Mouse (Mus musculus): Measurements from ENCODE around the gene Nemp2. TPM values are rescaled to one million over a fixed set of nuclear protein-coding genes. Genes with fewer than 3 reads are reported as not detected.
"Not testable (repeated sequence)": the region's sequence is repeated elsewhere in the genome, so short reads cannot be mapped to it uniquely, and the experiment has no call there.

Gene Nemp2
- polyA plus RNA-seq, 1 experiment from 2014 or later: 8.5 TPM

- Histone ChIP-seq H3K4me3 (ENCODE audit: low read depth, low read length) (no peak overlapping the region), H3K4me1 (ENCODE audit: control insufficient read depth, insufficient read depth, low read length) (no peaks in the 10 kb centered on the region), H3K27me3 (ENCODE audit: control insufficient read depth, insufficient read depth, low read length) (no peaks in the 10 kb centered on the region), H3K9ac (ENCODE audit: low read depth, low read length) (no peak overlapping the region), H3K4me2 (no peak overlapping the region), H3K36me3 (ENCODE audit: control insufficient read depth, insufficient read depth, low read length) (no peaks in the 10 kb centered on the region), H3K9me3 (replicated peaks; ENCODE audit: control insufficient read depth, low read length) (no peaks in the 10 kb centered on the region), H3K27ac (ENCODE audit: low read depth, low read length) (no peak overlapping the region)
- WGBS (ENCODE audit: insufficient replicate concordance): 82% methylated on average over 8 of the region's 8 CpGs
- no peak for ATAC-seq (replicated peaks; ENCODE audit: insufficient number of reproducible peaks, low FRiP score, low TSS enrichment)
Observed at GRCm38 (mm10) chr1:52687636-52688035, 57.1 kb downstream of the Nemp2 start.

- H3K9me3 ChIP-seq (replicated peaks; ENCODE audit: control insufficient read depth, low read length); H3K4me3 ChIP-seq (ENCODE audit: low read depth, low read length); H3K9ac ChIP-seq (ENCODE audit: low read depth, low read length); H3K4me2 ChIP-seq; H3K4me1 ChIP-seq (ENCODE audit: control insufficient read depth, insufficient read depth, low read length); H3K27ac ChIP-seq (ENCODE audit: low read depth, low read length); ATAC-seq (replicated peaks; ENCODE audit: insufficient number of reproducible peaks, low FRiP score, low TSS enrichment); H3K36me3 ChIP-seq (ENCODE audit: control insufficient read depth, insufficient read depth, low read length); H3K27me3 ChIP-seq (ENCODE audit: control insufficient read depth, insufficient read depth, low read length): not testable (repeated sequence)
- WGBS (ENCODE audit: insufficient replicate concordance): 85% methylated on average over 13 of the region's 13 CpGs
Observed at GRCm38 (mm10) chr1:52694456-52694855, 64.0 kb downstream of the Nemp2 start.

Other genes starting within 250 kb of the Nemp2 start
- gene Nab1, start 130.0 kb upstream of the Nemp2 start, polyA plus RNA-seq (2014; fragmentation: Nextera tagmentation; extraction: Ambion mirVana): 29.5 and 31.4 TPM in 2 replicates
- 2.3 and 4.8 TPM in 2 replicates for gene Mfsd6, start 96.8 kb downstream of the Nemp2 start, polyA plus RNA-seq (2014; fragmentation: Nextera tagmentation; extraction: Ambion mirVana)
- 13.9 and 15.0 TPM in 2 replicates for gene Inpp1, start 187.0 kb downstream of the Nemp2 start, polyA plus RNA-seq (2014; fragmentation: Nextera tagmentation; extraction: Ambion mirVana)
- gene Hibch, start 214.2 kb downstream of the Nemp2 start, polyA plus RNA-seq (2014; fragmentation: Nextera tagmentation; extraction: Ambion mirVana): 33.4 and 35.3 TPM in 2 replicates